Mouse (Mus musculus) lung, embryonic 16.5 days (tissue): Measurements from ENCODE around the gene Anxa2. TPM values are rescaled to one million over a fixed set of nuclear protein-coding genes. Genes with fewer than 3 reads are reported as not detected.

Source experiments
- ATAC-seq: fragments of 200-750 bp; cut with Nextera tagmentation; 2 replicates; pipeline ENCODE4 v1.8.0; 2017; ENCODE audit warnings: low read depth, mild to moderate bottlenecking, moderate library complexity
- H3K27ac ChIP-seq: fragments of 300-500 bp; sonication (generic); 2 replicates; pipeline ENCODE4 v1.5.1; 2014; ENCODE audit warnings: mild to moderate bottlenecking, control low read depth, low read length
- H3K27me3 ChIP-seq: fragments of 300-500 bp; sonication (generic); 2 replicates; pipeline ENCODE4 v1.6.1; 2014; ENCODE audit warnings: low read depth, low read length, mixed read lengths; ENCODE audit not compliant: control insufficient read depth, insufficient read depth
- H3K36me3 ChIP-seq: fragments of 300-500 bp; sonication (generic); 2 replicates; pipeline ENCODE4 v1.6.1; 2014; ENCODE audit warnings: low read length; ENCODE audit not compliant: control insufficient read depth, insufficient read depth
- H3K4me1 ChIP-seq: fragments of 300-500 bp; sonication (generic); replicated peaks from 2 replicates; pipeline ENCODE4 v1.6.1; 2014; ENCODE audit warnings: low read length, mixed read lengths; ENCODE audit not compliant: control insufficient read depth, insufficient read depth
- H3K4me2 ChIP-seq: fragments of 300-500 bp; sonication (generic); 2 replicates; pipeline ENCODE4 v1.6.1; 2014; ENCODE audit warnings: low read depth, low read length, control low read depth
- H3K4me3 ChIP-seq: fragments of 300-500 bp; sonication (generic); 2 replicates; pipeline ENCODE4 v1.5.1; 2014; ENCODE audit warnings: mild to moderate bottlenecking, low read length, control low read depth
- H3K9ac ChIP-seq: fragments of 300-500 bp; sonication (generic); 2 replicates; pipeline ENCODE4 v1.6.1; 2014; ENCODE audit warnings: low read length, control low read depth
- H3K9me3 ChIP-seq: fragments of 300-500 bp; sonication (generic); 2 replicates; pipeline ENCODE4 v1.6.1; 2016; ENCODE audit warnings: low read length; ENCODE audit not compliant: control insufficient read depth
- WGBS: fragments of 180-500 bp; shearing (Covaris S2); extraction: QIAGEN DNeasy Blood & Tissue Kit; methylation state at CpG from one replicate; pipeline ENCODE4 v1.1.7; 2014; 5-methylcytosine and 5-hydroxymethylcytosine counted together
- polyA plus RNA-seq: library from polyadenylated mRNA; unstranded; fragments of >200 nt; fragmentation: Nextera tagmentation; extraction: Ambion mirVana; gene quantifications from 2 replicates; pipeline ENCODE4 v1.2.1, GENCODE M21; 2015

Anxa2 gene
- polyA plus RNA-seq, 1 experiment from 2014 or later: 973 TPM

- H3K9me3 ChIP-seq: peaks cover 4% of the 10 kb centered on the region
- 37% methylated on average over 8 of the region's 8 CpGs for WGBS
- no peaks in the 10 kb centered on the region for H3K4me1 ChIP-seq
- no peaks in the 10 kb centered on the region for H3K27me3 ChIP-seq
- H3K27ac ChIP-seq: no peak overlapping the region
- ATAC-seq: no peak
- peaks cover 86% of the 10 kb centered on the region for H3K36me3 ChIP-seq
- no peak overlapping the region for H3K4me3 ChIP-seq
- H3K4me2 ChIP-seq: no peak overlapping the region
- H3K9ac ChIP-seq: no peak overlapping the region
Observed at GRCm38 (mm10) chr9:69488510-69488909, 35.1 kb downstream of the Anxa2 start.

- no peaks in the 10 kb centered on the region for H3K4me1 ChIP-seq
- no peak overlapping the region for H3K27ac ChIP-seq
- H3K36me3 ChIP-seq: peaks cover 84% of the 10 kb centered on the region
- H3K4me2 ChIP-seq: no peak overlapping the region
- WGBS: 25% methylated on average over 5 of the region's 5 CpGs
- H3K9ac ChIP-seq: no peak overlapping the region
- H3K9me3 ChIP-seq: peaks cover 4% of the 10 kb centered on the region
- H3K4me3 ChIP-seq: no peak overlapping the region
- ATAC-seq: no peak
- no peaks in the 10 kb centered on the region for H3K27me3 ChIP-seq
Observed at GRCm38 (mm10) chr9:69488972-69489371, 35.6 kb downstream of the Anxa2 start.

- WGBS: 95% methylated on average over 6 of the region's 6 CpGs
- ATAC-seq: no peak
- H3K9ac ChIP-seq: no peak overlapping the region
- no peak overlapping the region for H3K4me2 ChIP-seq
- H3K36me3 ChIP-seq: peaks cover 49% of the 10 kb centered on the region
- H3K27me3 ChIP-seq: no peaks in the 10 kb centered on the region
- H3K9me3 ChIP-seq: peaks cover 4% of the 10 kb centered on the region
- no peak overlapping the region for H3K4me3 ChIP-seq
- no peaks in the 10 kb centered on the region for H3K4me1 ChIP-seq
- no peak overlapping the region for H3K27ac ChIP-seq
Observed at GRCm38 (mm10) chr9:69492809-69493208, 39.4 kb downstream of the Anxa2 start.

GRCm38 (mm10) chr9:69502504-69502903, 49.1 kb downstream of the Anxa2 start:
- Histone ChIP-seq H3K4me2 (no peak overlapping the region), H3K36me3 (no peaks in the 10 kb centered on the region), H3K27me3 (peaks cover 12% of the 10 kb centered on the region), H3K9ac (no peak overlapping the region), H3K4me3 (no peak overlapping the region), H3K4me1 (no peaks in the 10 kb centered on the region), H3K27ac (no peak overlapping the region), H3K9me3 (no peaks in the 10 kb centered on the region)
- no peak for ATAC-seq
- WGBS: 30% methylated on average over 6 of the region's 6 CpGs

GRCm38 (mm10) chr9:69505611-69506010, 52.2 kb downstream of the Anxa2 start:
- no peaks in the 10 kb centered on the region for H3K9me3 ChIP-seq
- peaks cover 12% of the 10 kb centered on the region for H3K27me3 ChIP-seq
- no peak overlapping the region for H3K4me3 ChIP-seq
- ATAC-seq: no peak
- H3K4me1 ChIP-seq: no peaks in the 10 kb centered on the region
- H3K4me2 ChIP-seq: no peak overlapping the region
- H3K36me3 ChIP-seq: no peaks in the 10 kb centered on the region
- no peak overlapping the region for H3K27ac ChIP-seq
- WGBS: 11% methylated on average over 7 of the region's 7 CpGs
- H3K9ac ChIP-seq: no peak overlapping the region

- Histone ChIP-seq H3K27me3 (peaks cover 12% of the 10 kb centered on the region), H3K4me2 (no peak overlapping the region), H3K4me3 (no peak overlapping the region), H3K27ac (no peak overlapping the region), H3K9ac (no peak overlapping the region), H3K9me3 (no peaks in the 10 kb centered on the region), H3K4me1 (no peaks in the 10 kb centered on the region), H3K36me3 (no peaks in the 10 kb centered on the region)
- no peak for ATAC-seq
- WGBS: 42% methylated on average over 11 of the region's 11 CpGs
Observed at GRCm38 (mm10) chr9:69507206-69507605, 53.8 kb downstream of the Anxa2 start.

GRCm38 (mm10) chr9:69508016-69508415, 54.6 kb downstream of the Anxa2 start:
- no peak for ATAC-seq

GRCm38 (mm10) chr9:69511881-69512590, 58.6 kb downstream of the Anxa2 start:
- H3K4me2 ChIP-seq: no peak overlapping the region
- no peak for ATAC-seq
- H3K9me3 ChIP-seq: no peaks in the 10 kb centered on the region
- no peaks in the 10 kb centered on the region for H3K4me1 ChIP-seq
- H3K9ac ChIP-seq: no peak overlapping the region
- no peaks in the 10 kb centered on the region; the same call in none of the 2 replicates for H3K27me3 ChIP-seq
- H3K36me3 ChIP-seq: no peaks in the 10 kb centered on the region
- H3K4me3 ChIP-seq: no peak overlapping the region
- no peak overlapping the region for H3K27ac ChIP-seq
- WGBS: 15% methylated on average over 11 of the region's 11 CpGs

More at GRCm38 (mm10) chr9:69508016-69508415, 54.6 kb downstream of the Anxa2 start:
- H3K4me2 ChIP-seq: no peak overlapping the region
- no peaks in the 10 kb centered on the region for H3K4me1 ChIP-seq
- 66% methylated on average over 8 of the region's 8 CpGs for WGBS
- H3K9ac ChIP-seq: no peak overlapping the region
- no peak overlapping the region for H3K4me3 ChIP-seq
- no peaks in the 10 kb centered on the region for H3K9me3 ChIP-seq
- no peak overlapping the region for H3K27ac ChIP-seq
- H3K27me3 ChIP-seq: peaks cover 12% of the 10 kb centered on the region
- no peaks in the 10 kb centered on the region for H3K36me3 ChIP-seq

GRCm38 (mm10) chr9:69512726-69513125, 59.3 kb downstream of the Anxa2 start:
- peaks cover 6% of the 10 kb centered on the region for H3K4me1 ChIP-seq
- no peak overlapping the region for H3K27ac ChIP-seq
- H3K4me3 ChIP-seq: no peak overlapping the region
- H3K36me3 ChIP-seq: no peaks in the 10 kb centered on the region
- no peak overlapping the region for H3K4me2 ChIP-seq
- H3K9ac ChIP-seq: no peak overlapping the region
- WGBS: 95% methylated on average over 1 of the region's 1 CpGs
- no peaks in the 10 kb centered on the region for H3K9me3 ChIP-seq
- ATAC-seq: no peak
- no peaks in the 10 kb centered on the region; the same call in none of the 2 replicates for H3K27me3 ChIP-seq
